Mouse (Mus musculus) lung, postnatal 25 days (tissue): Measurements from ENCODE around the gene Tcirg1.

Experiments
- DNase-seq: peaks from one replicate; pipeline ENCODE4 v3.0.0; 2022; ENCODE audit warnings: low spot score

The Tcirg1 gene

GRCm38 (mm10) chr19:3927989-3928388 is 21.1 kb upstream of the Tcirg1 start:
- DNase-seq = no peak

GRCm38 (mm10) chr19:3926685-3927084 is 19.8 kb upstream of the Tcirg1 start:
- no peak for DNase-seq

GRCm38 (mm10) chr19:3926279-3926678 is 19.3 kb upstream of the Tcirg1 start:
- peak; percentile 85 for DNase-seq

GRCm38 (mm10) chr19:3925859-3926258 is 18.9 kb upstream of the Tcirg1 start:
- DNase-seq = no peak

- no peak for DNase-seq
Measured at GRCm38 (mm10) chr19:3924868-3925267, 17.9 kb upstream of the Tcirg1 start.

- no peak for DNase-seq
Measured at GRCm38 (mm10) chr19:3924190-3924589, 17.3 kb upstream of the Tcirg1 start.

- DNase-seq = no peak
Measured at GRCm38 (mm10) chr19:3923586-3923985, 16.7 kb upstream of the Tcirg1 start.

- no peak for DNase-seq
Measured at GRCm38 (mm10) chr19:3922661-3923371, 15.9 kb upstream of the Tcirg1 start.

GRCm38 (mm10) chr19:3919928-3920327 is 13.0 kb upstream of the Tcirg1 start:
- no peak for DNase-seq

- DNase-seq = no peak
Measured at GRCm38 (mm10) chr19:3916727-3917126, 9.8 kb upstream of the Tcirg1 start.

- no peak for DNase-seq
Measured at GRCm38 (mm10) chr19:3914535-3914934, 7.6 kb upstream of the Tcirg1 start.

- DNase-seq = no peak
Measured at GRCm38 (mm10) chr19:3913692-3914091, 6.8 kb upstream of the Tcirg1 start.

GRCm38 (mm10) chr19:3912337-3913204 is 5.6 kb upstream of the Tcirg1 start, which contains the start of gene Ndufs8:
Gene Ndufs8 (minus strand): TSS chr19:3912774.
- DNase-seq = peak; percentile 99

- DNase-seq = no peak
Measured at GRCm38 (mm10) chr19:3910206-3910605, 3.3 kb upstream of the Tcirg1 start.

- no peak for DNase-seq
Measured at GRCm38 (mm10) chr19:3907876-3908660, 1.1 kb upstream of the Tcirg1 start.

- no peak for DNase-seq
Measured at GRCm38 (mm10) chr19:3906326-3906725, 607 bp downstream of the Tcirg1 start.

GRCm38 (mm10) chr19:3905261-3905969 is 1.5 kb downstream of the Tcirg1 start:
- DNase-seq = peak; percentile 77

GRCm38 (mm10) chr19:3904363-3904675 is 2.6 kb downstream of the Tcirg1 start:
- no peak for DNase-seq

GRCm38 (mm10) chr19:3903648-3904362 is 3.1 kb downstream of the Tcirg1 start:
- no peak for DNase-seq

GRCm38 (mm10) chr19:3902966-3903365 is 4.0 kb downstream of the Tcirg1 start:
- no peak for DNase-seq

- no peak for DNase-seq
Measured at GRCm38 (mm10) chr19:3899618-3900017, 7.3 kb downstream of the Tcirg1 start.
